Mouse (Mus musculus): ENCODE measurements at regions not wholly inside any gene's neighbourhood (a gene's known extent, or its start where the extent isn't known, plus 50 kb on each side); places are given as distances from the start of the nearest gene placed in this dataset.

DNA sequence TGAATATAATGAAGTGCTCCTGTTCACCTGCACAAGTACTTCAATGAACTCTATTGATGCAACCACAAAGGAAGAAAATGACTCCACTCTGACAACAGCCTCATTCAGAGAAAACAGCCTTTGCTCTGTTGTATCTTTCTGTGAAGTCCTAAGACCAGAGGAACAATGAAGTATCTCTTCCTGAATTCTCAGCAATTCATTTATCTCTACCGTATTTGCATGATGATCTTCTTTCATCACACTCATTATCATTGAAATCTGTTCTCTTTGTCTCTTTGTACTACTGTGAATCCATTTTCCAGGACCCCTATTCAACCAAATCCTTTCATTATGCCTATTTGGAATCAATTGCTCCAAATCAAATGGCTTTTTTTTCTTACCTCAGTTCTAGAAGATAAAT is 2355.5 kb downstream of the Pcdh9 start:
- TF ChIP-seq CTCF (conservative IDR thresholded peaks at IDR 0.05 in 1 of 2, IDR thresholded peaks at IDR 0.05 in 1 of 2; ENCODE audit: low read depth in 2 of 2, low read length in 2 of 2) (no peak), ZKSCAN1 (IDR thresholded peaks at IDR 0.05; ENCODE audit: borderline replicate concordance, low read depth, low read length) (no peak), EP300 (IDR thresholded peaks at IDR 0.05; ENCODE audit: low read length) (no peak), HCFC1 (IDR thresholded peaks at IDR 0.05; ENCODE audit: low read depth, low read length) (no peak), CHD2 (IDR thresholded peaks at IDR 0.05; ENCODE audit: low read length) (no peak), POLR2A (IDR thresholded peaks at IDR 0.05; ENCODE audit: low read depth, low read length) (no peak), NRF1 (IDR thresholded peaks at IDR 0.05; ENCODE audit: low read depth, low read length) (no peak), E2F4 (IDR thresholded peaks at IDR 0.05; ENCODE audit: insufficient replicate concordance, low read depth, low read length) (no peak)
